Mouse (Mus musculus): Measurements from ENCODE around the gene Agrn.

Gene Agrn

DNA sequence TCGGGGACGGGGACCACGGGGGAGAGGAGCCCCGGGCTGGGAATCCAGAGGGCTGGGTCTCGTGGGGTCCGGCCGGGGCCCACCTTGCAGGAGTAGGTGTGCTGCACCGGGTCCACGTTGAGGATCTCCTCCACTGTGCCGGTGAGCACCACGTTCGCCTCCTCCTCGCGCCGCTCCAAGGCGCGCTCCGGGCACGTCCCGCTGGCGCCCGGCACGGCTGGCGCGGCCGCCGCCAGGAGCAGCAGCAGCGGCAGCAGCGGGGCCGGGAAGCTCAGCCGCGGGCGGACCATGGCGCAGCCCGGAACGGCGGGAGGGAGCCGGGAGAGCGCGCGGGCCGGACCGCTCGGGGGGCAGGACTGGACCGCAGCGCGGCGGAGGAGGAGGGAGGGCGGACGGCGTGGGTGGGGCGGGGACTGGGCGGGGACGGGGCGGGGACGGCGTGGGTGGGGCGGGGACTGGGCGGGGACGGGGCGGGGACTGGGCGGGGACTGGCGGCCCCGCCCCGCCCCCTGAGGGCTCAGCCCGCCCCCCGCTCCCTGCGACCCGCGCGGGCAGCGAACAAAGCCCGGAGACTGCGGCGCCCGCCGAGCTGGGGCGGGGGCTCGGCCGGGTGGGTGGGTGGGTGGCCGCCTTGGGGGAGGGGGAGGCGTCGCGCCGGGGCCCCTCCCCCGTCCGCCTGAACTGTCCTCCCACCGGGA is at the start of gene Agrn:
TSS of gene Agrn (minus strand) at position 358 of the 698 bp plus-strand sequence.
- ChIA-PET POLR2A (interaction anchor here (0.6 to 9.9 kb wide), 29 partner anchors 8 to 306 kb away, joined by 3 to 104 read pairs (median 4); partner anchors contain the start of genes 9430015G10Rik (in 2 of the 4), Noc2l (in 2 of the 4), Acap3 (in 1 of the 4) and Pusl1 (in 1 of the 4)), CTCF (interaction anchor here in 2 of 4 experiments (0.6 to 1.0 kb wide), 2 partner anchors 8 to 18 kb away, joined by 3 read pairs; partner anchors contain the start of gene Perm1 (in 1 of the 2))

DNA sequence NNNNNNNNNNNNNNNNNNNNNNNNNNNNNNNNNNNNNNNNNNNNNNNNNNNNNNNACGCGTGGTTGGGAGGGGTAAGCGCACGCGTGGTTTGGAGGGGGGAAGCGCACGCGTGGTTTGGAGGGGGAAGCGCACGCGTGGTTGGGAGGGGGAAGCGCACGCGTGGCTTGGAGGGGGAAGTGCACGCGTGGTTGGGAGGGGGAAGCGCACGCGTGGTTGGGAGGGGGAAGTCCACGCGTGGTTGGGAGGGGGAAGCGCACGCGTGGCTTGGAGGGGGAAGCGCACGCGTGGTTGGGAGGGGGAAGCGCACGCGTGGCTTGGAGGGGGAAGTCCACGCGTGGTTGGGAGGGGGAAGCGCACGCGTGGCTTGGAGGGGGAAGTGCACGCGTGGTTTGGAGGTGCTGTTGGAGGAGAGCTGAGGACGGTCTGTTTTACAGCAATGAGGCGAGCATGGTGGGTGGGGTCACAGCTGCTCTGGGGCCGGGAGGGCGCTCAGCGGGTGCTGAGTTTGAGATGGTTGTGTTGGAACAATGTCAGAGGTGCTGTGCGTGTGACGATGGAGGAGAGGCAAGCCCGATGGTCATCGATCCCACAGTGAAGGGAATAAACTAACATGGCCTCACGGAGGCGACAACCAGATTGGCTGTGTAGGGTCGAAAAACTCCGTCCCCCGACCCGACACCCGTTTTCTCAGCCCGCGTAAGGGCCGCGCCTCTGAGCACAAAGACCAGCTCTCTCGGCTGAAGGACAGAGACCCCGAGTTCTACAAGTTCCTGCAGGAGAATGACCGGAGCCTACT is 39.6 kb upstream of the Agrn start:
- CTCF ChIA-PET = interaction anchor here in 1 of 4 experiments (1.0 kb wide), 1 partner anchor 12 kb away, joined by 3 read pairs; no protein-coding TSS in a partner anchor
- POLR2A ChIA-PET = interaction anchor here (0.7 to 9.3 kb wide), 36 partner anchors 8 to 350 kb away, joined by 3 to 148 read pairs (median 6); partner anchors contain the start of genes 9430015G10Rik (in 2 of the 4), AW011738 (in 2 of the 4), C1qtnf12 (in 1 of the 4) and Isg15 (in 1 of the 4)

DNA sequence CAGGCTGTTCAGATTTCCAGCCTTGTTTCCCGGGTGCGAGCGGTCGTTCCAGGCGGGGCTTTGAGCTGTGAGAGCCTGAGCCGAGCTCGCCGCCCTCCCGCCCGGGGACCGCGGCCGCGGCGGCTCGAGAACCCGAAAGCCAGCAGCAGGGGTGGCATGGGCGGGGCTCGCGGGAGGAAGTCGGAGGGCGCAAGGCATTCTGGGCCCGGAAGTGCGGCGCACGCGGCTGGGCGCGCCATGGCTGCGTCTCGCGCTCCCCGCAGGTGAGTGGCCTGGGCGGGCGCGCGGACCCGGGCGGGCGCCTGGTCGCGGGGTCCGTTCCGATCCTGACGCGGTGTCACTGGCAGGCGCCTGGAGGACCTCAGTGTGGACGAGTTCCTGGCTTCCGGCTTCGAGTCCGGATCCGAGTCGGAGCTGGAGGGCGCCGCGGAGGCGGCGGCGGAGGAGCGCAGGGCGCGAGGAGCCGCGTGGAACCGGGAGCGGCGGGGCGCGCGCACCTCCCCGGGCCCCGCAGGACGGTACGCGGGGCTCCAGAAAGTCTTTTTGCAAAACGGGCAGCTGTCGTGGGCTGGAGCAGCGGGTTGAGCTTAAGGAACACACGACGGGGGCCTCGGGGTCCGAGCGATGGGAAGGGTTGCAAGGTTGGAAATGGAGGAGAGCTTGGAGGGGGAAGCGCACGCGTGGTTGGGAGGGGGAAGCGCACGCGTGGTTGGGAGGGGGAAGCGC is 38.7 kb upstream of the Agrn start, which contains the start of gene Noc2l:
TSS of gene Noc2l (plus strand) at position 203 of the 726 bp plus-strand sequence.
- POLR2A ChIA-PET = interaction anchor here (0.6 to 9.3 kb wide), 56 partner anchors 9 to 403 kb away, joined by 3 to 148 read pairs (median 4); partner anchors contain the start of genes 9430015G10Rik (in 3 of the 4), AW011738 (in 2 of the 4), Agrn (in 1 of the 4) and C1qtnf12 (in 1 of the 4)

DNA sequence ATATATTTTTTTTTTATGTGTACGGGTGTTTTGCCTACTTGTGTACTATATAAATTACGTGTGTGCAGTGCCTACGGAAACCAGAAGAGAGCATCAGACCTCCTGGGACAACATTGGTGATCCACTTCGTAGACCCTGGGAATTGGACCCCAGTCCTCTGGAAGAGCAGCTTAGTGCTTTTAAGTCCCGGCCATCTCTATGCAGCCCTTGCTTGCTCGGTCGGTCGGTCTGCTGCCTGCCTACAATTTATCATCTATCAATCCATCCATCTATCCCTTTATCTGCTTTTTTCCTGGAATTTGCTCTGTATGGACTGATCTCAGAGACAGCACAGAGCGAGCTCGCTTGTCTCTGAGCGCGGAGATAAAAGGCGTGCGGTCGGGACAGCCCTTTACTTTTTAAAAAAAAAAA is 38.1 kb upstream of the Agrn start:
- ChIA-PET CTCF (interaction anchor here in 2 of 4 experiments (0.7 kb wide), 2 partner anchors 124 to 128 kb away, joined by 3 read pairs; no protein-coding TSS in a partner anchor), POLR2A (interaction anchor here (0.6 to 9.3 kb wide), 53 partner anchors 9 to 402 kb away, joined by 3 to 148 read pairs (median 5); partner anchors contain the start of genes 9430015G10Rik (in 3 of the 4), AW011738 (in 2 of the 4), Agrn (in 2 of the 4) and Isg15 (in 1 of the 4))

More for the DNA sequence above, 38.7 kb upstream of the Agrn start, which contains the start of gene Noc2l:
- CTCF ChIA-PET = interaction anchor here in 2 of 4 experiments (0.7 kb wide), 2 partner anchors 125 to 128 kb away, joined by 3 read pairs; no protein-coding TSS in a partner anchor

DNA sequence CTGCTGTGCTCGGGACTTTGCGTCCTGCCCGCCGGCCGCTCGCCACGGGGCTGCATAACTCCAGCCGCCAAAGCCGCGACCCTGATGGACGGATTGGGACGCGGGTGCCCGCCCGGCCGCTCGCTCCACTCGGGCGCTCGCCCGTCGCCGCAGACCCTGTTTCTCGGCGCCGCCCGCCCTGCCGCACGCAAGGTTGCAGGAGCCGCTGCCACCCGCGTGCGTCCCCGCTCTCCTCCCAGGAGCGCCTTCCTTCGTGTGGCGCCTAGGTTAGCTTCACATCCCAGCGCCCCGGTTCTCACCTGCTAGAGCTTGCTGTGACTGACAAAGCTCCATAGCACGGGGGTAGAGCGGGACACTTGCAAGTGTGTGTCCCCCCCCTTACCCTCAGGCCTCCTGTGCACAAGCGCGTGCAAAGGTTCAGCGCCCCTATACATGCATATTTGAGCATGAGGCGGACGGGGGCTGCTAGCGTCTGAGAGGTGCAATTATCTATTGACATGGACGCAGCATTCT is 37.5 kb upstream of the Agrn start, which contains the start of gene Plekhn1:
TSS of gene Plekhn1 (minus strand) at position 157 of the 513 bp plus-strand sequence.
- CTCF ChIA-PET = interaction anchor here in 2 of 4 experiments (0.6 to 1.5 kb wide), 3 partner anchors 27 to 1653 kb away, joined by 3 read pairs; no protein-coding TSS in a partner anchor
- POLR2A ChIA-PET = interaction anchor here (0.6 to 9.3 kb wide), 31 partner anchors 9 to 402 kb away, joined by 3 to 148 read pairs (median 5); partner anchors contain the start of genes 9430015G10Rik (in 2 of the 4), Agrn (in 2 of the 4), Samd11 (in 1 of the 4) and Ttll10 (in 1 of the 4)

DNA sequence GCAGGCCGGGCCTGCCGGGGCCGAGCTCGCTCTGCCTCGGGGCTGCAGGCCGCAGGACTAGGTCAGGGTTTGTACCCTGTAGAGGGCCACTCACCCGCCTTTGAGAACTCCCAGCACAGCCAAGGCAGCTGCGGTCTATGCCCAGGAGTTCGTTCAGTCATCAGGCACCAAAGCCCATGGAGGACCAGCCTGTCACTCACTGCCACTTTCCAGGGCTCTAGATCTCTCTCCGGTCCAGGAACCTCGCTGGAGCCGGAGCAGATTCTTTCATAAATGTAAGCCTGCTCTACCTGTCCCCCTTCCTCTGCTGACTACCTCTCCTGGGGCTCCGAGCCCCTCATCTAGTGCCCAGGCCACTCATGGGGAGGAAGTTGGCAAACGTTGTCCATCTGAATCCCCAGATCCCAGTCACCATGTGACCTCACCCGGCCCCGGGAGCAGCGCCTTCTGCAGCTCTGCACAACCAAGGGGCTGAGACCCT is 36.8 kb upstream of the Agrn start:
- ChIA-PET CTCF (interaction anchor here in 2 of 4 experiments (0.6 to 1.5 kb wide), 3 partner anchors 26 to 1652 kb away, joined by 3 read pairs; no protein-coding TSS in a partner anchor), POLR2A (interaction anchor here (1.0 to 9.3 kb wide), 8 partner anchors 10 to 175 kb away, joined by 3 to 148 read pairs (median 5); partner anchors contain the start of genes 9430015G10Rik (in 1 of the 4), Samd11 (in 1 of the 4) and Ttll10 (in 1 of the 4))

DNA sequence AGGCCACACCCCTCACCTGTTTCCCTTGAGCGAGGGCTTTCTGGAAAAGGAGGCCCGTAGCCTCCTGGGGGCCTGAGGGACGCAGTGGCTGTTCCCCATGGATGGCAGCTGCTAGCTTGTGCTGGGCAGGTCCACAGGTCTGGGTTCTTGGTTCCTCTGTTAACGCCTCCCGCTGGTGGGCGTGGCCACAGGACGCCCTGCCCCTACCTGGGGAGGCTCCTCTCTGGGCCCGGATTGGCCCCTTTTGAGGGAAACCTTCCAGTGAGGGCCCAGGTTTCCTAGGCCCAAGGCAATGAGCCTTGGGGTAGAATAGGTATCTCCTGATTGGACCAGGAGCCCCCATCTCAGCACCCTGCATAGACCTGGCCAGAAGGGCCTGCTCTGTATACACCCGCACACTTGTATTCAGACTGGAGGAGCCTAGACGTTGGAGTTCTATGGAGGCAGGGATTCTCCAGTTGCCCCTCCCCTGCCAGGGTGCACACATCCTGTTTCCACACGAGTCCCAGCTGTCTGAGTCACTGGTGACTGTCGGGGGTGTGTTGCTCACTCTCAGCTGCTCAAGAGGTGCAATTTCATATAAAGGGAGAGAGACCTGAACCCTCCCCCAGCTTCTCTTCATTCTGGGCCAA is 31.2 kb upstream of the Agrn start:
- POLR2A ChIA-PET = interaction anchor here in 3 of 4 experiments (0.6 to 2.0 kb wide), 15 partner anchors 9 to 119 kb away, joined by 3 to 8 read pairs (median 4); partner anchors contain the start of genes 9430015G10Rik (in 1 of the 3) and AW011738 (in 1 of the 3)
- CTCF ChIA-PET = no interaction called here

DNA sequence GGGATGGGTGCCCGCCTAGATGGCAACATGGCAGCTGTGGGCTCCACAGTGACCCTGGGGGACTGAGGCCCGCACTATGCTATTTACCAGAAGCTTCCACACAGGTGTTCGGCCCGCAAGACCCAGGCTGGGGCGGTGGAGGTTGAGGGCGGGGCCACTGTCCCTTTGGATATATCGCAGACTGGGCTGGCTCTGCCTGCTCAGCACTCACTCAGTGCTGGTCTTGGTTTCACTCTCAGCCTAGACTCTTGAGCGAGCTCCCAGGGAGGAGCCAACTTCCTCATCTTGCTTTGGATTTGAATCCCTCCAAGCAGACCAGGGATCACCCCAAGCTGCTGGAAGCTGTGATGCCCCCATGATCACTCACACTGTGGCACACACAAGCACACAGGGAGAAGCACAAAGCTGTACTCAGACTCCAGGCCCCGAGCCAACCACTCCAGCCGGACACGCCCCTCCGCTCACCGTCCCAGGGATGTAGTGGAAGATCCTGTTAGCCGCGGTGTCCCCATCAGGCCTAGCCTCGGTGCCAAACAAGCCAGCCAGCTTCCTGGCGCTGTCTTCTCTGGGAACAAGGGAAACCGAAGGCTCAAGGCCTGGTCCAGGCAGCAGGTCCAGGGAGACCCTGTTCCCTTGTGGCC is 30.6 kb upstream of the Agrn start:
- ChIA-PET POLR2A (interaction anchor here in 3 of 4 experiments (0.5 to 2.0 kb wide), 17 partner anchors 9 to 188 kb away, joined by 3 to 8 read pairs (median 4); partner anchors contain the start of gene AW011738 (in 1 of the 3)), CTCF (no interaction called here)

DNA sequence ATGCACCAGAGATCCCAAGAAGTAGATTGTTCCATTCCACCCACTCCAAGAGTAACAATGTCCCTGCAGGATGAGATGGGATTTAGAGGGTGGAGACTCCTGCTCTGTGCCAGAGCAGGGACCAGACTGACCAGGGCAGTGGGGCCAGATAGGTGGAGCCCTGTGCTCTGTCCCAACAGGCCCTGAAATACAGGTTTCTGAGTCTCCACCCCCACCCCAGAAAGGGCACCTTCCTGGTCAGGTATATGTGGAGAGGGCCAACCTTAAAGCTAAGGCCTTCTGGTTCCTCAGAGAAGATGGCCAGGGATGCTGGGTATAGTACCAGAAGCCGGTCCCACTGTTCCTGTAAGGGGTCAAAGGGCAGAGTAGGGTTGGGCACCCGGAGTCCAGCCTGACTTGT is 27.0 kb upstream of the Agrn start:
- ChIA-PET CTCF (no interaction called here), POLR2A (interaction anchor here in 1 of 4 experiments (1.1 kb wide), 1 partner anchor 42 kb away, joined by 4 read pairs; no protein-coding TSS in a partner anchor)

DNA sequence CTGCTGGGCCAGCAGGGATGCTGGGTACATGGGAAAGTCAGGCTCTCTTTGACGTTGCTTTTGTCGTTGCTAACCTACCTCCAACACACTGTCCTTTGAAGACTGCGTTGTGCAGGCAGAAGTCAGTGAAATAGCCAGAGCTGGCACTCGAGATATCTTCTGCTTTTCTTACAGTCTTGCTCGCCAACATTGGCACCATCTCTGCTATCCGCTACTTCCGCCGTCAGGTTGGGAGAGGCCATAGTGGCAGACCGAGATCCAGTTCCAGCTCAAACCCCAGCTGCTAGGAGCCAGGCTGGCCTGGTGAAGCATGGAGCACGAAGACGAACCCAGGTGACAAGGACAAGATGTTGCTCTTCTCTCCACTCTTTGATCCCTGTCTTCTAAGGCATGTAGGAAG is 22.6 kb upstream of the Agrn start:
- CTCF ChIA-PET = no interaction called here
- POLR2A ChIA-PET = no interaction called here

DNA sequence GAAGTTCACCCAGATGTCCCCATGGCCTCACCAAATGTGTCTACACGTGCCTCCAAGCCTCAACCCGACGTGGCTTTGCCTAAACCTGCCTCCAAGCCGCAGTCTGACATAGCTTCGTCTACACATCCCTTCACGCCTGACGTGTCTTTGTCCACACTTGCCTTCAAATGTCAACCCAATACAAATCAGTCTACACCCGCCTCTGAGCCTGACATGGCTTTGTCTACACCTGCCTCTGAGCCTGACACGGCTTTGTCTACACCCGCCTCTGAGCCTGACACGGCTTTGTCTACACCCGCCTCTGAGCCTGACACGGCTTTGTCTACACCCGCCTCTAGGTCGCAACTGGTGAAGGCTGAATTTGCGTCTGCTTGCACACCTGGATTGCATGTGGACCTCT is 20.6 kb upstream of the Agrn start:
- POLR2A ChIA-PET = interaction anchor here in 2 of 4 experiments (1.4 to 1.9 kb wide), 4 partner anchors 17 to 35 kb away, joined by 5 to 6 read pairs (median 6); partner anchors contain the start of genes Noc2l (in 2 of the 2) and Plekhn1 (in 2 of the 2)
- CTCF ChIA-PET = no interaction called here

DNA sequence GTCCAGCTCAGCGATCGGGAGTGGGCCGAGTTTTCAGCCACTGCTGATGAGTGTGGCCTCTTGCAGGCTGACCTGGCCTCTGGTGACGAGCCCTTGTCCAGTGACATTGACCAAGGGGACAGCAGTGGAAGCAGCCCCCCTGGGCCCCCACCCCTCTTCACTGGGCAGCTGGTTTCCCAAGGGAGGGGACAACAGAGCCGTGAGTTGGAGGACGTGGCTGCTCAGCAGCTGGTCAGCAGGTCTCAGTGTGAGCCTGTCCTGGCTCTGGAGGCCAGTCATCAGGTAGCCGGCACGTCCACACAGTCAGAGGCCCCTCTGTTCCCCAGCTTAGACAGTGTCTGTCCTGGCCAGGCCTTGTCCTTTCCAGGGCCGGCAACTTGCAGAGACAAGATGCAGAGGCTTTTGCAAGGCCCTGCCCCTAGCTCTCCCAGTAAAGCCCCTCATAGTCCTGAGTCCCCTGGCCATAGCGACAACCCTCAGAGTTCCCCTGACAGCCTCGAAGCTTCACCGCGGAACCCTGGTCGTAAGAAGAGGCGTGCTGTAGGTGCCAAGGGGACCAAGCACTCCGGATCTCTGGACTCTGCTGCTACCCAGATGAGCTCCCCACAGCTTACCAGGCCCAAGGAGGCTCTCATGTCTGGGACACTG is 19.9 kb upstream of the Agrn start:
- CTCF ChIA-PET = no interaction called here
- POLR2A ChIA-PET = interaction anchor here in 2 of 4 experiments (1.4 to 1.9 kb wide), 4 partner anchors 18 to 35 kb away, joined by 5 to 6 read pairs (median 6); partner anchors contain the start of genes Noc2l (in 2 of the 2) and Plekhn1 (in 2 of the 2)

DNA sequence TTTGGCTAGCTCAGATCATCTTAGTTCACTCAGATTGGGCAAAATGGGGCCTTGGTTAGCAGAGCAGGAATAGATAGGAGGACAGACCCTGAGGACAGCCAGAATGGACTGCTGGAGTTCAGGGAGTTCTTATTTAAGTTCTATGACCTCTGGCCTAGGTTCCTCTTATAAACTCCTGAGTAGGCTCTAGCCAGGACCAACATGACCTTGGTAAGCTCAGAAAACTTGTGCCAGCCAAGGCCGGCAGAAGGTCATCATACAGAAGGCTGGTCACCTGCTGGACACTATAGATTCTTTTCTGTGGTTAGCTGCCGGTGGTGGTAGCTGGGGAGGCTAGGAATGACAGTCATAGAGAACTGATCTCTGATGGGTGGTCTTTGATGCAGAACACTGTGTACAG is 18.9 kb upstream of the Agrn start:
- ChIA-PET CTCF (interaction anchor here in 1 of 4 experiments (0.6 kb wide), 1 partner anchor 18 kb away, joined by 3 read pairs; no protein-coding TSS in a partner anchor), POLR2A (interaction anchor here in 3 of 4 experiments (0.8 to 1.9 kb wide), 4 partner anchors 19 to 27 kb away, joined by 3 to 6 read pairs (median 6); partner anchors contain the start of genes Noc2l (in 2 of the 3) and Plekhn1 (in 2 of the 3))

DNA sequence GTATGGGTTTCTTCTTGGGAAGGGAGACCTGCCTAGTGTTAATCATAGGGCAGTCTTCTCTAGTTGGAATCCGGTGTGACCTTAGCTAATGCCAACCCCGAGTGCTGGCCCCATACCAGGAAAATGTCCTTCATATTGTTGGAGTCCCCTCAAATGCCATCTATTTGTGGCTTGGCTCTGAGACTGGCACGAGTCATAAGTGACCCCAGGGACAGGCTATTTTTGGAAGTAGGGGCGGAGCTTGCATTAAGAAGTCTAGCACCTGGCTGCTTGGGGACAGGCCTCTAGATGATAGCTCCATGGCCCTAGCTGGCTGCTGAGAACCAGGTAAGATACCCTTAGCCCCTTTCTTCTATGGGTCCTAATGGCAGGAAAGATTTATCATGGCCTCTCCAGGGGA is 18.4 kb upstream of the Agrn start, which contains the start of gene Perm1:
TSS of gene Perm1 (plus strand) at position 220 of the 400 bp plus-strand sequence.
- ChIA-PET CTCF (interaction anchor here in 1 of 4 experiments (0.6 kb wide), 1 partner anchor 18 kb away, joined by 3 read pairs; no protein-coding TSS in a partner anchor), POLR2A (interaction anchor here in 1 of 4 experiments (0.8 kb wide), 1 partner anchor 27 kb away, joined by 3 read pairs; no protein-coding TSS in a partner anchor)

DNA sequence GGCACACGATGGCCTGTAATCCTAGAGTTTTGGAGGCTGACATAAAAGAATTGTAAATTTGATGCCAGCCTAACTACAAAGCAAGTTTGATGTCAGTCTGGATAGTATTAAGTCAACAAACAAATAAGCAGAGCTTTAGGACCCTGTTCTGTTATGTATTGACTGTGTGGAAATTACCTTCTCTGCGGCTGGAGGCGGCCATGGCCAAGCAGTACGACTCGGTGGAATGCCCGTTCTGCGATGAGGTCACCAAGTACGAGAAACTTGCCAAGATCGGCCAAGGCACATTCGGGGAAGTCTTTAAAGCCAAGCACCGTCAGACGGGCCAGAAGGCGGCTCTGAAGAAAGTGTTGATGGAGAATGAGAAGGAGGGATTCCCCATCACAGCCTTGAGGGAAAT is 15.8 kb upstream of the Agrn start:
- ChIA-PET CTCF (interaction anchor here in 1 of 4 experiments (0.7 kb wide), 1 partner anchor 31 kb away, joined by 3 read pairs; no protein-coding TSS in a partner anchor), POLR2A (interaction anchor here in 2 of 4 experiments (1.0 to 2.7 kb wide), 6 partner anchors 15 to 181 kb away, joined by 3 to 9 read pairs (median 4); partner anchors contain the start of gene Noc2l (in 2 of the 2))

Measured in embryonic stem cell, embryonic (primary cell).